19 mouse cellular contexts compared by ENCODE assay signal in genomic region chr8:126715666-126716065, GRCm38 (mm10).
DNase-seq lines count a peak whose midpoint lies in the region; ATAC-seq and TF ChIP-seq lines count a peak whose summit lies in the region.
"Had no signal": no experiment of that assay in that cellular context is flagged by ENCODE, and none has a peak within 500 bp of the region (broad histone marks: within the 10 kb centered on the region; RNA-seq: fewer than 3 reads in every experiment).

No protein-coding gene starts in this region.

- H3K36me3 ChIP-seq in midbrain, embryonic 11.5 days (ENCODE audit: control insufficient read depth, insufficient read depth, low read length): no peaks in the 10 kb centered on the region
- H3K36me3 ChIP-seq in midbrain, embryonic 15.5 days (replicated peaks): no peaks in the 10 kb centered on the region
- H3K36me3 ChIP-seq in myocyte (ENCODE audit: control insufficient read depth, insufficient read depth): no peaks in the 10 kb centered on the region
- H3K36me3 ChIP-seq: G1E had no signal

- no peak overlapping the region for H3K4me3 ChIP-seq in midbrain, embryonic 11.5 days (ENCODE audit: low read depth, low read length)
- no peak overlapping the region for H3K4me3 ChIP-seq in midbrain, embryonic 15.5 days
- H3K4me3 ChIP-seq in myocyte: no peak overlapping the region

- no peaks in the 10 kb centered on the region for H3K9me3 ChIP-seq in midbrain, embryonic 11.5 days (ENCODE audit: control insufficient read depth, low read length)
- no peaks in the 10 kb centered on the region for H3K9me3 ChIP-seq in midbrain, embryonic 15.5 days
- H3K9me3 ChIP-seq: G1E had no signal

- H3K79me2 ChIP-seq in myocyte (ENCODE audit: control insufficient read depth, insufficient read depth): no peaks in the 10 kb centered on the region

- no peak for ATAC-seq in midbrain, embryonic 11.5 days (ENCODE audit: low FRiP score)
- no peak for ATAC-seq in midbrain, embryonic 15.5 days (replicated peaks)
- ATAC-seq: activated CD4-positive, CD25-positive, alpha-beta regulatory T cell, adult 4 months; CD4-positive, CD25-positive, alpha-beta regulatory T cell, adult 4 months; Patski had no signal

- peak; percentile 4 for DNase-seq in midbrain, embryonic 11.5 days (ENCODE audit: low spot score, missing footprints)
- no peak for DNase-seq in ovary, adult 18-20 months (ENCODE audit: low spot score)
- DNase-seq: adrenal gland, adult 2 months; adrenal gland, adult 8-10 months; adrenal gland, postnatal 10 days; adrenal gland, postnatal 14 days; adrenal gland, postnatal 25 days; adrenal gland, postnatal 36 days; B cell, adult 2 months; cerebellum, adult 11 months; cerebellum, adult 11-12 months; cerebellum, adult 18-20 months had no signal

- H3K27ac ChIP-seq in midbrain, embryonic 11.5 days (ENCODE audit: low read depth, low read length): no peak overlapping the region
- no peak overlapping the region for H3K27ac ChIP-seq in midbrain, embryonic 15.5 days

- H3K4me1 ChIP-seq in midbrain, embryonic 11.5 days (ENCODE audit: control insufficient read depth, insufficient read depth, low read length): no peaks in the 10 kb centered on the region
- peaks cover 10% of the 10 kb centered on the region for H3K4me1 ChIP-seq in midbrain, embryonic 15.5 days

- no peak overlapping the region for H3K4me2 ChIP-seq in midbrain, embryonic 11.5 days
- no peak overlapping the region for H3K4me2 ChIP-seq in midbrain, embryonic 15.5 days
- no peak overlapping the region for H3K4me2 ChIP-seq in myocyte (ENCODE audit: low read depth)

- no peak overlapping the region for H3ac ChIP-seq in myocyte (ENCODE audit: control insufficient read depth, insufficient read length)

- no peaks in the 10 kb centered on the region for H3K27me3 ChIP-seq in midbrain, embryonic 11.5 days (ENCODE audit: control insufficient read depth, insufficient read depth, low read length)
- no peaks in the 10 kb centered on the region for H3K27me3 ChIP-seq in midbrain, embryonic 15.5 days (replicated peaks)
- H3K27me3 ChIP-seq in myocyte (ENCODE audit: control insufficient read depth, insufficient read depth, insufficient read length): no peaks in the 10 kb centered on the region
- H3K27me3 ChIP-seq: CH12.LX, Patski had no signal

- TF ChIP-seq POLR2A in myocyte (IDR thresholded peaks at IDR 0.05; ENCODE audit: insufficient read length, low read depth): no peak

- no peak overlapping the region for H3K9ac ChIP-seq in midbrain, embryonic 11.5 days (ENCODE audit: low read length)
- H3K9ac ChIP-seq in midbrain, embryonic 15.5 days: no peak overlapping the region

- 90% methylated on average over 1 of the region's 1 CpGs for WGBS in midbrain, embryonic 11.5 days
- WGBS in midbrain, embryonic 15.5 days: 98% methylated on average over 1 of the region's 1 CpGs

TF ChIP-seq in myocyte, 11 proteins besides CTCF, POLR2A, EP300 and RAD21:
- TF ChIP-seq USF1 (IDR thresholded peaks at IDR 0.05; ENCODE audit: low read depth): no peak
- peak in 2 of 3 experiments; percentile 72 to 80 for TF ChIP-seq MYOD1 (IDR thresholded peaks at IDR 0.05; ENCODE audit: control insufficient read depth in 1 of 3, insufficient read length in 2 of 3, low read depth in 2 of 3)
